Mouse (Mus musculus): ENCODE results near the gene Fbxo40. TPM values are rescaled to one million over a fixed set of nuclear protein-coding genes. Genes with fewer than 3 reads are reported as not detected.

Fbxo40 gene
- total RNA-seq, 2 experiments from 2014 or later = 0.13 to 0.38 TPM

- no peak for DNase-seq (ENCODE audit: low spot score in 2 of 2)
Measured at GRCm38 (mm10) chr16:36947646-36948197, 42.5 kb downstream of the Fbxo40 start.

GRCm38 (mm10) chr16:36946459-36947159, 43.7 kb downstream of the Fbxo40 start:
- no peak for DNase-seq (ENCODE audit: low spot score in 2 of 2)

- DNase-seq (ENCODE audit: low spot score in 2 of 2) = no peak
Measured at GRCm38 (mm10) chr16:36944895-36945424, 45.3 kb downstream of the Fbxo40 start.

GRCm38 (mm10) chr16:36943591-36943990, 46.7 kb downstream of the Fbxo40 start:
- no peak for DNase-seq (ENCODE audit: low spot score in 2 of 2)

- no peak for DNase-seq (ENCODE audit: low spot score in 2 of 2)
Measured at GRCm38 (mm10) chr16:36941895-36942294, 48.4 kb downstream of the Fbxo40 start.

GRCm38 (mm10) chr16:36941137-36941727, 49.0 kb downstream of the Fbxo40 start:
- peak in 1 of 2 experiments; percentile 22 for DNase-seq (ENCODE audit: low spot score in 2 of 2)

- DNase-seq (ENCODE audit: low spot score in 2 of 2) = peak in 1 of 2 experiments; percentile 13
Measured at GRCm38 (mm10) chr16:36935814-36936213, 54.5 kb downstream of the Fbxo40 start.

GRCm38 (mm10) chr16:36934841-36935620, 55.2 kb downstream of the Fbxo40 start, which contains the start of gene Hcls1:
Gene Hcls1, plus strand, starts transcription at chr16:36934983.
- DNase-seq (ENCODE audit: low spot score in 2 of 2) = peak in 1 of 2 experiments; percentile 30

GRCm38 (mm10) chr16:36934131-36934840, 56.0 kb downstream of the Fbxo40 start:
- DNase-seq (ENCODE audit: low spot score in 2 of 2) = peak in 1 of 2 experiments; percentile 20

- peak in 1 of 2 experiments; percentile 16 for DNase-seq (ENCODE audit: low spot score in 2 of 2)
Measured at GRCm38 (mm10) chr16:36932546-36932945, 57.7 kb downstream of the Fbxo40 start.

- peak in 1 of 2 experiments; percentile 8 for DNase-seq (ENCODE audit: low spot score in 2 of 2)
Measured at GRCm38 (mm10) chr16:36931976-36932375, 58.3 kb downstream of the Fbxo40 start.

- no peak for DNase-seq (ENCODE audit: low spot score in 2 of 2)
Measured at GRCm38 (mm10) chr16:36931381-36931780, 58.9 kb downstream of the Fbxo40 start.

GRCm38 (mm10) chr16:36930231-36931136, 59.8 kb downstream of the Fbxo40 start:
- DNase-seq (ENCODE audit: low spot score in 2 of 2) = no peak

- no peak for DNase-seq (ENCODE audit: low spot score in 2 of 2)
Measured at GRCm38 (mm10) chr16:36929216-36929615, 61.1 kb downstream of the Fbxo40 start.

- DNase-seq (ENCODE audit: low spot score in 2 of 2) = no peak
Measured at GRCm38 (mm10) chr16:36928106-36928500, 62.2 kb downstream of the Fbxo40 start.

- DNase-seq (ENCODE audit: low spot score in 2 of 2) = no peak
Measured at GRCm38 (mm10) chr16:36927495-36928105, 62.7 kb downstream of the Fbxo40 start.

- no peak for DNase-seq (ENCODE audit: low spot score in 2 of 2)
Measured at GRCm38 (mm10) chr16:36926514-36927447, 63.5 kb downstream of the Fbxo40 start.

- no peak for DNase-seq (ENCODE audit: low spot score in 2 of 2)
Measured at GRCm38 (mm10) chr16:36925797-36926196, 64.5 kb downstream of the Fbxo40 start.

All from adrenal gland, adult 18-20 months (tissue).